In the genomic region with DNA sequence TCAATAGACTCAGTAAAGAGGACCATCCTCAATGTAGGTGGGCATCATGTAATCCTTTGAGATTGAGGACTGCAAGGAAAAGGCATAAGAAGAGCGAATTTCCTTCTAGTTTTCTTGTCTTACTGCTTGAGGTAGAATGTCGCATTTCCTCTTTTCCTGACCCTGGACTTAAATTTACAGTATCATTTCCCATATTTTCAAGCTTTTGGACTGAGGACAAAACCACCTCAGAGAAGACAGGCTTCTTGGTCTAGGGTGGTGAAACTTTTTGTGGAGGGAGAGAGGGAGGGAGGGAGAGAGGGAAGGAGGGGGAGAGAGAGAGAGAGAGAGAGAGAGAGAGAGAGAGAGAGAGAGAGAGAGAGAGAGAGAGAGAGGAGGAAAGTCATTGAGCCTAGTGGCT, we compare ENCODE assay signal across 24 mouse cellular contexts.
DNase-seq lines count a peak whose midpoint lies in the region; ATAC-seq lines count a peak whose summit lies in the region.
"Had no signal": no experiment of that assay in that cellular context is flagged by ENCODE, and none has a peak within 500 bp of the region (broad histone marks: within the 10 kb centered on the region; RNA-seq: fewer than 3 reads in every experiment).

No protein-coding gene starts in this region.

- peak; percentile 86 for ATAC-seq in common myeloid progenitor, adult 5-6 weeks (replicated peaks; ENCODE audit: low read depth, poor library complexity, severe bottlenecking)
- peak; percentile 59 for ATAC-seq in monocyte, adult 5-6 weeks (replicated peaks; ENCODE audit: insufficient number of reproducible peaks, low FRiP score, low TSS enrichment, poor library complexity, severe bottlenecking)
- no peak for ATAC-seq in cerebellum, adult (ENCODE audit: insufficient number of reproducible peaks, low FRiP score, low TSS enrichment)
- ATAC-seq: activated CD4-positive, CD25-positive, alpha-beta regulatory T cell, adult 4 months; forebrain, embryonic 14.5 days; forebrain, postnatal 0 days had no signal

- H3K27ac ChIP-seq in macrophage, result peak overlapping the region; percentile 43
- H3K27ac ChIP-seq: embryonic facial prominence, embryonic 12.5 days; embryonic facial prominence, embryonic 15.5 days; gastrocnemius, adult 2 months; heart, embryonic 15.5 days; hindbrain, embryonic 14.5 days had no signal

- H3K79me2 ChIP-seq in macrophage (ENCODE audit: inconsistent target), result no peaks in the 10 kb centered on the region

- DNase-seq in kidney, adult 8-10 months, result no peak
- DNase-seq in adrenal gland, postnatal 14 days, result no peak
- DNase-seq: adrenal gland, adult 8-10 months; adrenal gland, postnatal 36 days; cerebellum, adult 11-12 months; cerebellum, adult 9-10 months; cerebellum, postnatal 14 days; forebrain, postnatal 0 days; gastrocnemius, adult 2 months; gastrocnemius, postnatal 14 days; heart, adult 18-20 months; heart, postnatal 10 days; heart, postnatal 36 days had no signal

- WGBS in macrophage (ENCODE audit: missing documents), result 13% methylated on average over 2 of the region's 2 CpGs

- H3K4me3 ChIP-seq in macrophage (ENCODE audit: inconsistent target), result no peak overlapping the region
- H3K4me3 ChIP-seq: embryonic facial prominence, embryonic 12.5 days; embryonic facial prominence, embryonic 15.5 days; gastrocnemius, adult 2 months; heart, embryonic 12.5 days; heart, embryonic 15.5 days had no signal

- H3K36me3 ChIP-seq in macrophage (ENCODE audit: inconsistent target), result no peaks in the 10 kb centered on the region
- H3K36me3 ChIP-seq: embryonic facial prominence, embryonic 12.5 days; embryonic facial prominence, embryonic 15.5 days; heart, embryonic 12.5 days; heart, embryonic 15.5 days had no signal
